Mouse (Mus musculus): Measurements from ENCODE around the gene Popdc2. TPM values are rescaled to one million over a fixed set of nuclear protein-coding genes. Genes with fewer than 3 reads are reported as not detected.

The Popdc2 gene
- total RNA-seq, 2 experiments from 2014 or later: 542 to 580 TPM

DNA sequence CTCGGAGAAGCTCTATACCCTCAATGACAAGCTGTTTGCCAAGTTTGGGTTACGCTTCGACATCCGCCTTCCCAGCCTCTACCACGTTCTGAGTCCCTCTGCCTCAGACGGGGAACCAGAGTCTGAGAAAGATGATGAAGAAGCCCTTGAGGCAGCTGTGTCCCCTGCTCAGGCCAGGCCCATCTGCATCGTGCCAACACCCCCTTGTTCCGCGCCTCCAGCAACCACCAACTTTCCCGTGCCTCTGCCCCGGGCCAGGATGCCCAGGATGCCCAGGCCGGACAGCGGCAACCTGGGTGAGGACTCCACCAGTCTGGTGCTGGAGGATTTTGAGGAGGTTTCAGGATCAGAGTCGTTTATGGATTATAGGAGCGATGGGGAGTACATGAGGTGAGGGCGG is 11.9 kb downstream of the Popdc2 start:
- DNase-seq: no peak
- intact Hi-C loops (cut with DNase I): loop anchor here (1.0 kb wide), 1 partner anchor 26 kb away; no protein-coding TSS in a partner anchor

DNA sequence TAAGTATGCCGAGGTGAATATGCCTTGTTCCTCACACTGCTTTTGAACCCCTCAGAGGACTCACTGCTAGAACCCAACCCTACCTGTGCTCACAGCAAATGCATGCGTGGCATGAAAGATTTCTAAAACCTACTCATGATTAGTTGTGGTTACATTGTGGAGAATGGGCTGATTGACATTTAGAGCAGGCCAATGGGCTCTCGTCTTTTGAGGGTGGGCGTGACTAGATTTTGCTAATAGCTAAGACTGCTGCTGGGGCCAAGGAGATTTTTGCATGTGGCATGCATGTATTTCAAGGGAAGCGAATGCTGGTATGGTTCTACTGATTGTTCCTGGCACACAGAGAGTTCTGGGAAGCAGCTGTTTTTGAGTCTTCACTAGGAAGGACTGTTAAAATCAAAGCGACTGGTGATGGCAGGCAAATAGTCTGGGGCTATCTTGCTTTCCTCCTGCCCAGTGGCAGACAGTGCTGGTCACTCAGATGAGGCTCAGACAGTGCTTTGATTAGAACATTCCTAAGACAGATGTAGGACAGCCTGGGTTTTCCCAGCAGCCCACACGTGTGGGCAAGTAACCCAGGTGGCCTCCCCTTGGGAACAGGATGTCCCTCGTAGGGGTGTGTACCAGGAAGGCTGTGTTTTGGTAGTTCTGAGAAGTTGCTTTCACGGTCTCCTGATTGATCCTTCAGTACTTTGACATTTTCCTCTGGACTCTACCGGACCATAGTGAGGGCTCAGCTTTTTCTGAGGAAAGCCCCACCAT is 12.6 kb downstream of the Popdc2 start:
- no peak for DNase-seq
- intact Hi-C loops (cut with DNase I): loop anchor here (1.0 kb wide), 1 partner anchor 26 kb away; no protein-coding TSS in a partner anchor

DNA sequence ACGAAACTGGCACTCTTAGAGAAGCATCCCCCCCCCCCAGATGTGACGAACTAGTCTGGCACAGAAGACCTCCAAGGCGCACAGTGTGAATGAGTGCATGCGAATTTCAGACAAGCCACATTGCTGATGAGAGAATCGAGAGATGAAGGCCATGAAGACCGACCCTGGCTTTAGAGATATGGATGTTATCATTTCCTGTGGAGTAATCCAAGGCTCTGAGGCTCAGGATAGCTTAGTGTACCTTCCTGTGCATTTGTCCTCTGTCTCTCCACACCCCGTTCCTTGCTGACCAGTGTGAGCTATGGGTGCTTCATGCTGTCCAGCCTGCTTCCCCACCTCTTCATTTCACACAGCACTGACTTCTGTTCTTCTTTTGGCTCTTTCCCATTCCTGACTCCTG is 13.2 kb downstream of the Popdc2 start:
- intact Hi-C loops (cut with DNase I): no loop called here
- DNase-seq: no peak

DNA sequence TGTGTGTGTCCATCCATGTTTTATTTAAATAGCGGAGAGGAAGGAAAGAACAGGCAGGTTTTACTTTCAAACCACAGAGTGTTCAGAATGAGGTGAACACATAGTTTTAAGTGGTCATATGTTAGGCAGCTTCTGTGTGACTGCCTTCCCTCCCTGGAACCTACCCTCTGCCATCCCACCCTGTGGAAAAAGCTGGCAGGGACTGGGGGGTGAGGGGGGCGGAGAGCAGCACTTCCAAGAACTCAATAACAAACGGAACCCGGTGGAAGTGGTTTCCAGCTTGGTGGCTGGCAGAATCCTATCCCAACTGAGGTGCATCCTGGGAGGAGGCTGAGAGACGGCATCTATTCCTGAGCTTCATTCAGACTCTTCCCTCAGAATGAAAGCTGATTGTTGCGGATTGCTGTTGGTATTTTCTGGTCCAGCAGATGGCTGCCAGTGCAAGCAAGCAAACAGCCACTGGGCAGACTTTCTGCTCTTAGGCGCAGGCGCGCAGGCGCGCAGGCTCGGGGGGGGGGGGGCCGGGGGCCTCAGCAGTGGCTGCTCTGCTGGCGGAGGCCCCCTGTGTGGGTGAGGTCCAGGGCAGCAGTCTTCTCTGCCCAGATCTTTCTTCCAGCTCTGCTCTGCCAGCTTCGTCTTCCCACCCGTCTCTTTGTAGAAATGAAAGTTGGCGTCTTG is 14.3 kb downstream of the Popdc2 start:
- intact Hi-C loops (cut with DNase I): no loop called here

DNA sequence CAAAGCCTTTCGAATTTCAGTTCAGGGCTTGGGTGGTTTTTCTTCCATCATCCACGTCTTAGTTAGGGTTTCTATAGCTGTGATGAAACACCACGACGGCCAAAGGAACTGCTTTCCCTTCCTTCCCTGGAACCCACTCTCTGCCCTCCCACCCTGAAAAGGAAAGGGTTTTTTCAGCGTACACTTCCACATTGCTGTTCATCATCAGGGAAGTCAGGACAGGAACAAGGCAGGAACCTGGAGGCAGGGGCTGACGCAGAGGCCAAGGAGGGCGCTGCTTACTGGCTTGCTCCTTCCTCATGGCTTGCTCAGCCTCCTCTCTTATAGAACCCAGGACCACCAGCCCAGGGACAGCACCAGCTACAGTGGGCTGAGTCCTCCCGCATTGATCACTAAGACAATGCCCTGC is 14.8 kb downstream of the Popdc2 start:
- intact Hi-C loops (cut with DNase I): no loop called here
- DNase-seq: no peak

More for the DNA sequence above, 14.3 kb downstream of the Popdc2 start:
- peak in 1 of 2 experiments; percentile 42 for DNase-seq

DNA sequence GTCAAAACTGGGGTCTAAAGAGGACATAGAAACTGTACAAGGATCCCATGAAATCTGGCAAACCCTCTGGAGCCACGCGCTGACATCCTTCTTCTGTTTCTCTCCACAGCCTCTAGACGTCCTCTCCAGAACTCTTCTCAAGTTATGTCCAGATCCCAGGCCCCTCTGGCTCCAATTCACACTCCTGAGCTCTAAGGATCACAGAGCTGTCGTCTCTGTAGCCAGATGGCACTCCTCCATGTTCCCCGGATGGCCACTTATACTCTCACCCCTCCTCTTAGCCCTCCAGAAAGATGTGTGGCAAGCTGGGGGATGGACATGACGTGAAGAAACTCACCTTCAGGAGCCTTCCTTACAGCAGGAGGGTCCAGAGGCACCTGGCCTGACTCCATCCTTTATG is 15.5 kb downstream of the Popdc2 start:
- DNase-seq: no peak
- intact Hi-C loops (cut with DNase I): no loop called here

DNA sequence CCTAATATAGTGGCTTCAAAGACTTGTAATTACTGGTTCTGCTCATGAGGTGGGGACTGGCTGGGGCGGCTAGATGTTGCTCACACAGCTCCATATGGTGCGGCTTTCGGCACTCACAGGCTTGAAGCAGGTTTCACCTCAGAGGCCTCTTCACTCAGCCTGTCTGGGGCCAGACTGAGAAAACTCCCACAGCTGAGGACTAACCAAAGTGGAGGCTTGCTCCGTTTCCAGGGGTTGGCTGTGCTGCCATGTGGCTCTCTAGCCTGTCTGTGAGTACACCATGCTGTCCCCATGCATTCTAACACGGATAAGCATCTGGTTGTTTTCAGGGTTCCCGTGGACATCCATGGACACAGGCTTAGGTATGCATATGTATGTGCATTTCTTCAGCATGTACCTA is 16.6 kb downstream of the Popdc2 start:
- DNase-seq: no peak
- intact Hi-C loops (cut with DNase I): no loop called here

DNA sequence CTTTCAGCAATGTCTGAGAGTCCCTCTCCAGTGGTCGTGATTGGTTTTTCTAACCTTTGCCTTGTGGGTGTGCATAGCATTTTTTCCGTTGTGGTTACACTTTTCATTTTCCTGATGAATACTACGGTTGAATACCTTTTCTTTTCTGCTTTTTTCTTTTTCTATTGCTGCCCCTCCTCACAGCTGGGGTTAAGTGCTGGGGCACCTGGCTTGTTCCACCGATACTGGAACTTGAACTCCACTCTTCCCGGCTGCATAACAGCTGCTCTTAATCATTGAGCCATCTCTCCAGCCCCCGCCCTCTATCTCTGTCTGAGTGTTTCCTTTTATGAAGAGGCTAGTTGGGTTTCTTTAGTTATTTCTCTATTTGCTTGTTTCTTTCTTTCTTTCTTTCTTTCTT is 17.1 kb downstream of the Popdc2 start:
- no peak for DNase-seq
- intact Hi-C loops (cut with DNase I): no loop called here

DNA sequence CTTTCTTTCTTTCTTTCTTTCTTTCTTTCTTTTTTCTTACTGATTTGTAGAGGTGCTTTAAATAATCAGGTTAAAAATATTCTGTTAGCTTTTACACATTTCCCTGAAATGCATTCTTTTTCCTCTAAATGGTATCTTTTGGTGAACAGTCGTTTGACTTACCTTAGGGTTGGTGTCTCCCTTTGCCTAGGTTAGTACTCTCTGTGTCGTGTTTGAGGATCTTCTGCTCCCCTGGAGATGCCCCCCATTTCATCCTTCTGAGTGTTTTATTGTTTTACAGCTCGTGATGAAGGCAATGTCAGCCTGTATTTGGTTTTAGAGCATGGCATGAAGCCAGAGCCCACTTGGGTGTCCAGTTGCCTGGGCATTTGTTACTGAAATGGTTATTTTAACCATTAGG is 17.5 kb downstream of the Popdc2 start:
- no peak for DNase-seq
- intact Hi-C loops (cut with DNase I): no loop called here

DNA sequence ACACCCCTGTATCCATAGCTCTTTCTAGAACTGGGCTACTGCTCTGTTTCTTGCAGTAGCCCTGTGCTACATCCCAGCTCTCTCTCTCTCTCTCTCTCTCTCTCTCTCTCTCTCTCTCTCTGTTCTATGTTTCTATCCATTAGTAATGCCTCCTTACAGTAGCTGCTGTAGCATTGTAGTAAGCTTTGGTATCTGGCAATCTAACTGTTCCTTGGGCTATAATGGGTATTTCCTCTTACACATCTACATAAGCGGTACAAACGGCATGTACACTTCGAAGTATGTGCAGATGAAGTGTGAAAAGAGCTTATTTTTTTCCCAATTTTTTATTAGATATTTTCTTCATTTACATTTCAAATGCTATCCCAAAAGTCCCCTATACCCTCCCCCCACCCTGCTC is 17.9 kb downstream of the Popdc2 start:
- no peak for DNase-seq
- intact Hi-C loops (cut with DNase I): no loop called here

DNA sequence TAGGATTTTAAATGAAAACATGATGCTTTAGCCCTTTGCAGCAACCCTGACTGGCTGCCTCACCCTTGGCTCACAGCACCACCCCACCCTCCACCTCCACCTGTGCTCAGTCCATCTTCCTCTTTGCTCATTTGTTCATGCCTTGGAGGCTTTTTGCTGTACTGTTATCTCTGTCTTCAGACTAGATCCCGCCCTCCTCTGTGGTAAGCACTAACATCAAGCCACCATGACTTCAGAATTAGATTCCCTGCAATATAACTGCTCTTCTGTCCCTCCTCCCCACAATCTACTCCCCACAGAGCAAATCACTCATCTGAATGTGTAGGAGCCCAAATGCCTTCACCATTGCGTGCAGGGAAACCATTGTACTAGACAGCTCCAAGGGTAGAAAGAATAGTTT is 21.7 kb downstream of the Popdc2 start:
- intact Hi-C loops (cut with DNase I): no loop called here
- no peak for DNase-seq

DNA sequence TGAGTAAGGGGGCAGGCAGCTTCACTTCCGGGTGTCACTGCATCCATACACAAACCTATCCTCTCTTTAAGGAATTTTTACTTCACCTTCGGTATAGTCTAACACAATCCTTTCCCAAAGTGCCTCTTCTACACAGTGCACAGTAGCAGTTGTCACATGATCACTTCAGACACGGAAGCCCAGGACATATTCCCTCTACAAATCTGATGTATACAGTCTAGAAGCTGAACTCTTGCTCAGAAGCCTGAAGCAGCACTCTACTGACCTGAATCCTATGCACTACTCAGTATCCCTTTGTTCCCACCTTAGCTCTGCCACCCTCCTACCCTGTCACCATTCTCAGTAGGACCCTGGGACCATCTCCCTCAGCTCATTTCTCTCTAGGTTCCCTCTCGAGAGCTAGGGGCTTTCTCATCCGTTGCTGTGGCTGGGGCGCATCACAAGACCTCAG is 23.2 kb downstream of the Popdc2 start:
- DNase-seq: no peak

DNA sequence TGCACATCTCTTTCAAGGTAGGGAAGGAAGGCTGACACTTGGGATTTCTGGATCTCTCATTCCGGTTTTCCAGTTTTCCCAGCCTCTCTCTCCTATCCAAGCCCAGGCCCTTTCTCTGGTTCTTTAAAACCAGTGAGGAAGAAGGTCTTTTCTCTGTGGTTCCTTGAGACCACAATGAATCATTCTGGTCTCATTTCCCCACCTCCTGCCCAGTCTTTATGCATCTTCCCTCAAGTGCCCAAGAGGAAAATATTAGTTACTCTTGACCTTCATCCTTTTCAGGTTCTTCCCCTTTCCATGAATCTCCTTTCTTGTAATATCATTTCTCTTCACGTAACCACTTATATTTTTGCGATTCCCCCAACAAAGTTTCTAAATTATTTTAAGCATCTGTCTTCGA is 23.7 kb downstream of the Popdc2 start:
- no peak for DNase-seq
- intact Hi-C loops (cut with DNase I): no loop called here

More for the DNA sequence above, 23.2 kb downstream of the Popdc2 start:
- intact Hi-C loops (cut with DNase I): no loop called here

DNA sequence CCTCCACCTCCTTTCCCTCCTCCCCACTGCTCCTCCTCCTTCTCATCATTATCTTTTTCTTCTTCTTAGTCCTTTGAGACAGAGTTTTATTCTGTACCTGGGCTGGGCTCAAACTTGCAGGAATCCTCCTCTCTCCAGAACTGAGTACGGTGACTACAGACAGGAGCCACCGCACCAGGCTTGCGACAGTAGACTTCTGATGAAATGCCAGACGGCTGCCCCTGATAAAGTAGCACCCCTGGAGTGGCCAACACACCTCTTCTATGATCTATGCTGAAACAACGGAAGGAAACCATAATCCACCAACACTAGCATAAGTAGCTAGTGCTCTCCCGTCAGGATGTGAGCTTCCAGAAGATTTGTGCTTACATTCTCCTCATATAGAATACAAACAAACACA is 25.4 kb downstream of the Popdc2 start:
- DNase-seq: no peak
- intact Hi-C loops (cut with DNase I): no loop called here

DNA sequence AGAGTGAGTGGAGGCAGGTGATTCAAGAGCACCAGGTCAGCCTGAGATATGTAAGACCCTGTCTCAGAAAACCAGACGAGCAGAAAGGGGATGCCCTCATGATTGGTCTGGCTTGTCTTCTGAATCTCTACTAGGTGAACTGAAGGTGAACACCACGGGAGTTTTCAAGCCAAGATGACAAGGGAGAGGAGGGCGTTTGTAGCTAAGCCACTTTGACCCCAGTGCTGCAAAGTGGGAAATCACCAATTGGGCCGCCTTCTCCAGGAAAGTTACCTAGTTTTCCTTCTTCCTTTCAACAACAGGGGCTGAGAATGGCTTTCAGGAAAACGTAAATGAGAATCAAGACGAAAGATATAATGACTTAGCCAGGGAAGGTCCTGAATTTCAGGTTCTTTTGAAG is 26.7 kb downstream of the Popdc2 start:
- intact Hi-C loops (cut with DNase I): no loop called here
- DNase-seq: no peak

DNA sequence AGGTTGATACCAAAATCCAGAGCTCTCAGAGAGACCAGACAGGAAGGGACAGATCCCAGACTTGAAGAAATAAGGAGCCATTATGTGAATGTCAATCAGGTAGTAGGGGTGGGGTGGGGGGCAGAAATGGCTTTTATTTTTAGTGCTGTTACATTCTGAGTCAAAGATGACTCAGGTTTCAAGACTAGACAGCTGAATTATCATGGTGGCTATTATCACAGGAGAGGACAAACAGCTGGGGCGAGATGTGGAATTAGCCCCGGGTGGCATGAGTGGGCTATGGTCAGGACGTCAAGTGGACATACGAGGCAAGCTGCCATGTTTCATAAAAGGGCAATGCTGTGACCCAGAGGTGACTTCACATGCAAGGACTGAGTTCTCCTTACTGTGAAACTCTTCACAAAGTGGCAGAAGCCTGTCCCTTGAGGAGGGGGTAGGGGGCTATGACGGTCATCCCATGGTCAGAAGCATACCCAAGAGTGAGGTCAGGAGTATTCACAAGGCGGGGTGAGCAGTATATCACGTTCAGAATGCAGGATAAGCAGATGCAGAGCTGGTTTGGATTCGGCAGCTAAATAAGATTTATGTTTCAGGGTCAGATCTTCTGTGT is 27.4 kb downstream of the Popdc2 start:
- no peak for DNase-seq
- intact Hi-C loops (cut with DNase I): no loop called here

DNA sequence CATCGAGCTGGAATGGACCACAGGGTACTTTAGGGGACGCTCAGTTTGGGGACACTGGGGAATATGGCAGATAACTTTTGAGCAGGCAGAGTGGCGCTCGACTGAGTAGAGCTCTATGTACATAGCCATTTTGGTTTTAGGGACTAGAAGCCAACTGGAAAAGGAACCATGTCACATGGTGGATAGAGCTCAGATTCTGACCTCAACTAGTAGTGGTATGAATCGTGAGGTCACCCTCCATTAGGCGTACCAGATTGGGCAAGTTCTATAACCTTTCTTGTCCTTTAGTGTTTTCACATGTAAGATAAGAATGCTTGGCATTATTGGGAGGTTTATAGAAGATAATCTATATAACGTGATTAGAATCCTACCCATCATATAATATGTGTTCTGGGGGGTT is 28.3 kb downstream of the Popdc2 start:
- intact Hi-C loops (cut with DNase I): loop anchor here (5.0 kb wide), 1 partner anchor 92 kb away; no protein-coding TSS in a partner anchor
- DNase-seq: no peak

DNA sequence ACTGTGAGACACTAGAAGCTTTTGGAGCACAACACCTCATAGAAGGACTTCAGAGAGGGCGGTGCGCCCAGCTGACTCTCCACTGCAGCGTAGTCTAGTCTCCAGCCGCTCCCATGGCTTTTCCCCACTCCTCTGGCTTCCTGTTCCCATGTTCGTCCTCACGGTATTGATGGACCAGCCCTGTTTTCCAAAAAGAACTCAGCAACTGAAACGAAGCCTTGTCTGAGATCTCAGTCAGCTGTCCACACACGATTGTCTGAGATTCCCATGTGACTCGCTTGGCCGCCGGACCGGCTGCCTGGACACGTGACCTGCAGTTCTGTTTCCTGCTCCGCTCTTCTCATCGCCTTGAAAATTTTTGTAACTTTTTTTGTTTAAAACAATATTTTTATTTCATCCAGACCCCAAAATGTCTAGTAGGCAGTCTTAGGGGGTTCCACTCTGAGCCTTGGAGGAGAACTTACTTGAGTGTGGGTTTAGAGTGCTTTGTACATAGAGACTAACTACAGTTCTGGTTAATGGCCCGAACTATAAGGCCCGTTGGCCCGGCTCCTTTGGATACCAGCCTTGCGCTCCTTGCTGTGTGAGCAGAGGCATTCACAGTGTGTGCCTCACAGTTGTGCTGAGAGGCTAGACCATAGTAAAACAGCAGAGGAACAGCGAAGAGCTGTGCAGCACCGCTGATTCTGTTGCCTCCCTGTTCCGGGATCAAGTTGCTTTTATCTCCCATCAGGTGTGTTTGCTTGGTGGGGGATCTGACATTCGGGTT is 30.3 kb downstream of the Popdc2 start:
- DNase-seq: peak; percentile 76 to 77
- intact Hi-C loops (cut with DNase I): loop anchor here (2.0 to 5.0 kb wide), 2 partner anchors 60 to 90 kb away; partner anchors contain the start of gene Adprh

DNA sequence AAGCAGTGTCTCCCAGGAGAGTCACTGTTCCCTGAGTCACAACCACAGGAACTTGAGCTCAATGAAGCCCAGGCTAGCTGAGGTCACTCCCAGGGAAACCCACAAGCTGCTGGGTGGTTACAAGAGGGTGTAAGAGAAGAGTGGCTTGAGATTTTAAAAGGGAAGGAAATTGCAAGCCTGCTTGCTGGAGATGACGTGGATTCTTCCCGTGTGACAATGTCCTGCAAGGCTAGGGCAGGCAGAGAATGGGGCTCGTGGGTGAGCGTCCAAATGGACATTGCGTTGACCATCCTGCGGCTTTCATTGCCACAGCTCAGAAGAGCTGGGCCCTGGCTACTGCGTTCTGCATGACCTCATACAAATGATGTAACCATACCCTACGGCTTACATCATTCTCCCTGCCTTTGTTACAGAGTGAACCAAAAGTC is 32.2 kb downstream of the Popdc2 start:
- intact Hi-C loops (cut with DNase I): loop anchor here (5.0 kb wide), 1 partner anchor 88 kb away; no protein-coding TSS in a partner anchor
- no peak for DNase-seq

DNA sequence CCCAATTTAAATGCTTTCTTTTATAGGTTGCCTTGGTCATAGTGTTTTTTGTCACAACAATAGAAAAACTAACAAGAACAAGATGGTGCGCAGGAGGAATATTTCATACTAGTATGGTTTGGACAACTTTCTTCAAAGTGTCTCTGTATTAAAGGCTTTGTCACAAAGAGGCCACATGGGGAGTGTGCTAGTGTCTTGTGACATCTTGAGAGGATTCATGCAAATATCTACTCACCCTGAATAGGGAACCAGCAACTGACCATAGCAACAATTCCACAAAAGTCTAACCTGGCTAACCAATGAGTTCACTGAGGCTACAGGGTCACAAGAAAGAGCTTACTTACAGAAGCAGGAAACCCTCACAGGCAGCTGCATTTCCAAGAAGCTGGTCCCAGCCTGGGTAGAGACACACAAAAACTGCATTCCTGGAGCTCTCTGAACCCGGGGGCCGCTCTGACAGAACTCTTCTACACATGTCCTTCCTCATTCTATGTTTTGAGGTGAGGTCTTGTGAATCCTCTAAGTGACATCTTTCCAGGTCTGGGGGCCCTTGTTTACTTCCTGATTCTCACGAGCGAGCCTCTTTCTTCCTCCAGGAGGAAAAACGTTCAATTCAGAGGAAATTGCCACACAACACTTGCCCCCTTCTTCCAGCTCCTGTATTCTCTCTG is 33.2 kb downstream of the Popdc2 start:
- DNase-seq: no peak
- intact Hi-C loops (cut with DNase I): no loop called here
